Mouse (Mus musculus) sigmoid colon, adult 10 weeks (tissue): ENCODE results near the gene Olfr1029. TPM values are rescaled to one million over a fixed set of nuclear protein-coding genes. Genes with fewer than 3 reads are reported as not detected.

Experiments
- polyA plus RNA-seq: library from polyadenylated mRNA; stranded (reverse); fragments of 350-450 nt; fragmentation: Illumina TruSeq; extraction: RNeasy Lipid Tissue Mini Kit (QIAGEN cat#74804); gene quantifications from one replicate; pipeline ENCODE4 v1.2.3, GENCODE M21; 2014; ENCODE audit warnings: low read depth, low replicate concordance

Olfr1029 gene
- 0.09 TPM for polyA plus RNA-seq

DNA sequence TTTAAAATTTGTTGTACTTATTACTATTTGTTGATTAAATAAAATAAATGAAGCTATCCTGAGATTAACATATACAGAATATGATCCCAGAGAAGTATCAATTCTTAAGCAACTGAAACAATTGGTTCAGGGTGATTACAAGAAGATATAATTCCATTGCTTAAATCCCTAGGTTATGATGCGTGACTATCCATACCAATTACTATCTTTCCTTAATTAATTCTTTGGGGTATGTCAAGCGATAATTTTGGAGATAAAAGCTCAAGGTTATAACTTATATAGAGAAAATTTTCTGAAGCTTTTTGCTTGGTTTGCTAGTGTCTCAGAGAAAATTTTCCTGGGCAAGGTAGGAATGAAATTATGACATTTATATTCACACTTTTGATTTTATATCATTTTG lies at the start of gene Olfr1029:
Gene Olfr1029 (plus strand): TSS at position 301 of the 400 bp plus-strand sequence.

DNA sequence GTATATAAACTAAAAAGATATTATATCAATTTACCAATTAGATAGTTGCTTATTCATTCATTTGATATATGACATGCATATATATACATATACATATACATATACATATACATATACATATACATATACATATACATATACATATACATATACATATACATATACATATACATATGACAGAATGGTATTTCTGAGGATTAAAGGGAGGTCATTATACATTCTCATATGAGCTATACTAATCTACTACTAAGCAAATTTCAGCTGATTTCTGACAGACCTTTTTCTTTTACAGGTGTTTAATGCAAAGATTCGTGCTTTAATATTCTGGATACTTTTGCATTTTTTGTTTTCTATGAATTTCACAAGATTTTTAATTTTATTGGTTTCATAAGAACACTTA lies 23.6 kb upstream of the Olfr1029 start, which contains the start of gene Olfr1028:
Gene Olfr1028 (plus strand): TSS at position 301 of the 400 bp plus-strand sequence.

DNA sequence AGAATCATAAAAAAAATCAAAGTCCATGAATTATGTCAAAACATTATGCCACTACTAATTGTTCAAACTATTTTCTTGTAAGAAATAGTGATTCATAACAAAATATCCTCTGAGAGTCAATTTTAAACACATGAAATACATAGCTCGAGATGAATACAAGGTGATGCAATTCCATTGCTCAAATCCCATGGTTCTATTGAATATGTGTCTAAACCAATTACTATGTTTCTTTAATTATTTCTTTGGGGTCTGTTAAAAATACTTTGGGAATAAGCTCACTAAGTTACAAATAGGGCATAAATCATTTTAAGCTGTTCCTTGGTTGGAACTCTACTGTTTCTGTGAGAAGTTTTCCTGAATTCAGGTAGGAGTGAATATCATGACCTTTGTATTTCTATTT lies 5.3 kb downstream of the Olfr1029 start, which contains the start of gene Olfr1030:
Gene Olfr1030 (plus strand): TSS at position 301 of the 400 bp plus-strand sequence.

DNA sequence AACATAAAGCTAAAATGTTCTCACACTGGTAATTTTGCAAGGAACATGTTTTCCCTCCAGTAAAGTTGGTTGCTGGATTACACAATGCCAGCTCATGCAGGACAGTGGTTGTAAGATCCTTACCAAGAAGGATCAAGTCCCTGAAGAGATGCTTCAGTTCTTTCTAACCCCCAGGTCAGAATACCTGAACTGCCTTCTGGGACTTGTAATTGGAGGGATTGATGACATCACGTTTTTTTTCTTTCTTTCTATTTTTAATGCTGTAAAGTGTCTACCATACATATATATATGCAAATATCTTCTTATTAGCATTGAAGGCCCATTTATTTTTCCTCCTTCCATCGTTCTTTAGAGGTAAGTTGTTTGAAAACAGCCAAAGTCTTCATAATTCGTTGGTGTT lies 16.3 kb downstream of the Olfr1029 start, which contains the start of gene Olfr1031:
Gene Olfr1031 (plus strand): TSS at position 301 of the 400 bp plus-strand sequence.

GRCm38 (mm10) chr2:86005240-86005639 lies 31.5 kb downstream of the Olfr1029 start, which contains the start of gene Olfr1032:
Gene Olfr1032, plus strand, starts transcription at chr2:86005540.

DNA sequence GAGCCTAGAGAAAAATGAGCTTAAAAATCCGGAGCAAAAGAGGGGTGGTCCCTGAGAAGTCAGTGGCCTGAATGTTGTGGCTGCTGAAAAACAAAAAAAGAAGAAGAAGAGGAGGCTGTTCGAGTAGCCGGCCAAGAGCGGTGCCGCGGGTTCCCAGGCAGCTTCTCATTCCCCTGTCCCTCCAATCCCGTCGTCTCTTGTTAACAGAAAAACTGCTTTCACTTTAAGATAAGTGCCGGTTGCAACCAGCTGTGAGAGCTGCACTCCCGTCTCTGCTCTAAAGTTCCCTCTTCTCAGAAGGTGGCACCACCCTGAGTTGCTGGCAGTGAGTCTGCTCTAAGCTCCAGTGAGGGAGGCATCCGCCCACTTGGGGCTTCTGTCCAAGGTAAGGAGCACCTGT lies 46.7 kb downstream of the Olfr1029 start, which contains the start of gene Olfr1033:
Gene Olfr1033 (plus strand): TSS at position 228 of the 400 bp plus-strand sequence.

Other genes with a start within 250 kb of the Olfr1029 start
- not detected for gene Olfr1012, start 211.1 kb upstream of the Olfr1029 start, polyA plus RNA-seq
- not detected for gene Olfr1013, start 206.8 kb upstream of the Olfr1029 start, polyA plus RNA-seq
- not detected for gene Olfr1014, start 201.2 kb upstream of the Olfr1029 start, polyA plus RNA-seq
- not detected for gene Olfr1015, start 191.9 kb upstream of the Olfr1029 start, polyA plus RNA-seq
- not detected for gene Olfr1016, start 171.4 kb upstream of the Olfr1029 start, polyA plus RNA-seq
- not detected for gene Olfr1018, start 155.4 kb upstream of the Olfr1029 start, polyA plus RNA-seq
- not detected for gene Olfr1019, start 128.4 kb upstream of the Olfr1029 start, polyA plus RNA-seq
- gene Olfr1020, start 126.9 kb upstream of the Olfr1029 start, polyA plus RNA-seq: not detected
- gene Olfr1022, start 105.3 kb upstream of the Olfr1029 start, polyA plus RNA-seq: not detected
- not detected for gene Olfr1023, start 88.3 kb upstream of the Olfr1029 start, polyA plus RNA-seq
- gene Olfr1024, start 68.8 kb upstream of the Olfr1029 start, polyA plus RNA-seq: not detected
- not detected for gene Olfr1025-ps1, start 58.7 kb upstream of the Olfr1029 start, polyA plus RNA-seq
- not detected for gene Olfr1026, start 52.3 kb upstream of the Olfr1029 start, polyA plus RNA-seq
- not detected for gene Olfr1028, start 23.5 kb upstream of the Olfr1029 start, polyA plus RNA-seq
- not detected for gene Olfr1030, start 5.4 kb downstream of the Olfr1029 start, polyA plus RNA-seq
- gene Olfr1031, start 16.4 kb downstream of the Olfr1029 start, polyA plus RNA-seq: not detected
- gene Olfr1032, start 31.6 kb downstream of the Olfr1029 start, polyA plus RNA-seq: not detected
- gene Olfr1033, start 46.7 kb downstream of the Olfr1029 start, polyA plus RNA-seq: 4.1 TPM
- 0.57 TPM for gene Olfr1034, start 72.0 kb downstream of the Olfr1029 start, polyA plus RNA-seq
- not detected for gene Olfr1036, start 100.1 kb downstream of the Olfr1029 start, polyA plus RNA-seq
- gene Olfr1037, start 113.5 kb downstream of the Olfr1029 start, polyA plus RNA-seq: not detected
- not detected for gene Olfr1039, start 162.0 kb downstream of the Olfr1029 start, polyA plus RNA-seq
- gene Olfr1040, start 172.8 kb downstream of the Olfr1029 start, polyA plus RNA-seq: not detected
- gene Olfr1042, start 187.9 kb downstream of the Olfr1029 start, polyA plus RNA-seq: not detected
- not detected for gene Olfr1043, start 193.6 kb downstream of the Olfr1029 start, polyA plus RNA-seq
- not detected for gene Olfr1044, start 203.9 kb downstream of the Olfr1029 start, polyA plus RNA-seq
- gene Olfr52, start 211.8 kb downstream of the Olfr1029 start, polyA plus RNA-seq: not detected
- not detected for gene Olfr1045, start 229.1 kb downstream of the Olfr1029 start, polyA plus RNA-seq
- gene Olfr1046, start 245.4 kb downstream of the Olfr1029 start, polyA plus RNA-seq: not detected